Mouse (Mus musculus) granulocyte monocyte progenitor cell, adult 5-6 weeks (primary cell): Measurements from ENCODE around the gene Ppp4r1. TPM values are rescaled to one million over a fixed set of nuclear protein-coding genes. Genes with fewer than 3 reads are reported as not detected.
A peak's percentile ranks its signal among the peaks of the same experiment; 100 is the strongest.

Source experiments
- ATAC-seq: replicated peaks from 2 replicates; pipeline ENCODE4 v1.8.0; 2016; ENCODE audit warnings: mild to moderate bottlenecking, moderate TSS enrichment, inconsistent platforms; ENCODE audit not compliant: poor library complexity, severe bottlenecking
- total RNA-seq, 2 experiments: library from RNA; stranded (forward) in 1 of 2; stranded (reverse) in 1 of 2; fragments of 200-712, 200-1000 nt in 1 of 2; fragments of >200 nt in 1 of 2; fragmentation: Nextera tagmentation in 1 of 2; gene quantifications; 2 replicates each; pipeline ENCODE4 v1.2.3; 2014 to 2017

Ppp4r1 gene
- total RNA-seq, 2 experiments from 2014 or later, result 77.3 to 101 TPM

- no peak for ATAC-seq
These were observed 13.7 kb downstream of the Ppp4r1 start for GRCm38 (mm10) chr17:65796056-65796455.

DNA sequence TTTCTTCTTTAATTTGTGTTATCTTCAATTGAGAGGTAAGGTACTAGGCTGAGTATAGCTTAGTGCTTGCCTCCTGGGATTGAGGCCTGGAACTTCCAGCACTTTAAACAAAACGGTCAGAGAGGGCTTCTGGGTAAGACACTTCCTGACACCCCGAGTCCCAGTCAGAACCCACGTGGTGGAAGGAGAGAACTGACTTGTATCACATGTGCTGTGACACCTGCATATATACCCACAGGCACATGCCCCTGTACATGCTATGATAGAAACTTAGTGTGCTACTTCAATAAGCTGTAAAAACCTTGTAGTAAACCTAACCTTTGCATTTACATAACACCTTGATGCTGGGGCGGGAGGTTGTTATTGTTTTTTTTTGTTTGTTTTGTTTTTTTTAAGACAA lies 16.1 kb downstream of the Ppp4r1 start:
- ATAC-seq, result no peak; the same call in 1 of the 2 replicates

DNA sequence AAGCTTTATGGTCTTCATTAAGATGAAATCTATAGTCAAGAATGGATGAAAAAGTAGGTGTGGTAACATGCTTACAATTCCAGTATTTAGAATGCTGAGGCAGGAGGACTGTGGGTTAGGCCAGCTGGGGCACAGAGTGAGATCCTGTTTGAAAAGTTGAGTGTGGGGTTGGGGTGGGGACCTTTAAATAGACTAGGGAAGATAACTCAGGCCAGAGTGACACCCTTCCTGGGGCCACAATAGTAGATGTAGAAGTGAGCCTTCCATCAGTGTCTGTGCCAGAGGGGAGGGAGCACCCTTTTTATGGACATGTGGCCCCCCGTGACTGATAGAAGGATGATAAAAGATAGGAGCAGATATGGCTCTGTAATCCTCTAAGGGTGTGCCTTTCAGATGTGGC lies 17.0 kb downstream of the Ppp4r1 start:
- ATAC-seq, result no peak

GRCm38 (mm10) chr17:65800451-65800850 lies 18.1 kb downstream of the Ppp4r1 start:
- no peak for ATAC-seq

- no peak for ATAC-seq
These were observed 19.7 kb downstream of the Ppp4r1 start for GRCm38 (mm10) chr17:65802026-65802425.

DNA sequence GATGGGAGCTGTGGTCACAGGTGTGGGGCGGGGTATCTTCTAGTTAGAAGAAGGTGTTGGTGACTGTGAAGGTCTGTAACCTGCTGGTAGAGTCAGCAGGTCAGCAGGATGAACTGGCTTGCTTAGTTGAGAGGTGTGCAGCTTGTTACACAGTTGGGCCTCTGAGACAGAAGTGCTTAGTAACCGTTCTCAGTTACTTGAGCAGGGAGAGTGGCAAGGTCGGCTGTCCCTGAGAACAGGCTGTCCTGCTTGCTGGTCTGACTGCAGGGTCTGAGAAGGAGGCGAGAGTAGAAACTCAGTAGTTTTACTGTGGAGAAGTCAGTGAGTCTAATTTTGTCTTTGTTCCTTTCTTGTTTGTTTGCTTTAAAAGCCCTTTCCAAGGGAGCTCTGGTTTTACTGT lies 23.6 kb downstream of the Ppp4r1 start:
- no peak for ATAC-seq

- ATAC-seq, result no peak
These were observed 24.0 kb downstream of the Ppp4r1 start for GRCm38 (mm10) chr17:65806416-65806815.

- ATAC-seq, result no peak
These were observed 28.7 kb downstream of the Ppp4r1 start for GRCm38 (mm10) chr17:65811032-65811431.

DNA sequence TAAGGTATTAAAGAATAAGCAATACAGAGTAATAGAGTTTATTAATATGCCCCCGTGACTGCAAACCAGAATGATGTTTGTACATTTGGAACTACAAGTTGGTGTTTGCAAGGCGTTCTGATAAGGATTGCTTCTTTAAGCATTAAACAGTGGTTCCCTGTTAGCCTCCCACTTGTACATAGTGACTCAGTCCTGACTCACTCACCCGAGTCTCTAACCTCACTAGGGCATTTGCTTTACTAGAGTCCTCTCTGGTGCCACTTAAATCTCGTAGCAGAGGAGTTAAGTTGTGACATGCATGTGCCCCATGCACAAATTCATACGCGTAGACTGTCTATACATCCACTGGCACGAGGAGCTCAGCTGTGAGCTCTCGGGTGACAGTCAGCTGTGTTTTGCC lies 31.4 kb downstream of the Ppp4r1 start:
- ATAC-seq, result no peak

- ATAC-seq, result no peak
These were observed 37.8 kb downstream of the Ppp4r1 start for GRCm38 (mm10) chr17:65820197-65820596.

- no peak for ATAC-seq
These were observed 40.0 kb downstream of the Ppp4r1 start for GRCm38 (mm10) chr17:65822423-65822822.

GRCm38 (mm10) chr17:65824246-65824645 lies 41.9 kb downstream of the Ppp4r1 start:
- ATAC-seq, result no peak

GRCm38 (mm10) chr17:65826257-65826656 lies 43.9 kb downstream of the Ppp4r1 start:
- ATAC-seq, result peak; percentile 31; the same call in 1 of the 2 replicates

DNA sequence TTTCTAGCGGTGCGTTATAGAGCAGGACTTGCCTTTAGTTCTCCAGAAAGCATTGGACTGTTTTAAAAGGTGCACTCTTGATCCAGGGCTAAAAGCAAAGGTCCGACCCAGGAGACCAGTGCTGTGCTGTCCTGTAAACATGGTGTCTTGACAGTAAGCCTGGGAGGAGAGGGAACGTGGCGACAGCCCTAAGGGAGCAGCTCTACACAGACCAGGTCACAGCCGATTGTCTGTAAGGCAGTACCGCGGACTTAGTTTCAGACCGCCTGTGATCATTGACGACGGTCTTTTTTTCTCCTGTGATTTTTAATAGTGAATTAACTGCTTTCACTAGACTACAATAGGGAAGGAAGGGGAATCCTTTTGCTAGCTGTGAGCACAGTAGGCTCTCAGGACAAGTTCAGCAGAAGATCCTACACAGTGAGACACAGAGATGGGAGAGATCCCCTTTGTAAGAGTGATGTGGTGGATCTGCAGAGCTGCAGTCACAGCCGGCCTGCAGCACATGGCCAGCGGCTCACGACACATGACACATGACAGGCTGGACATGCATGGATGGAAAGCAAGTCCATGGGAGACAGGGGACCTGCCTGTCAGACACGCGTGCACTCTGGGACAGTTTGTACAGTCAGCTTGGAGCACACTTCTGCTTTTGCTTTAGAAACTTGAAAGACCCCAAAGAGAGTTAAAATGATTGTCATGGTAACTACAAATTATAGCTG lies 44.9 kb downstream of the Ppp4r1 start:
- no peak for ATAC-seq

GRCm38 (mm10) chr17:65827904-65828303 lies 45.5 kb downstream of the Ppp4r1 start:
- no peak for ATAC-seq

GRCm38 (mm10) chr17:65828951-65829350 lies 46.6 kb downstream of the Ppp4r1 start:
- ATAC-seq, result no peak

DNA sequence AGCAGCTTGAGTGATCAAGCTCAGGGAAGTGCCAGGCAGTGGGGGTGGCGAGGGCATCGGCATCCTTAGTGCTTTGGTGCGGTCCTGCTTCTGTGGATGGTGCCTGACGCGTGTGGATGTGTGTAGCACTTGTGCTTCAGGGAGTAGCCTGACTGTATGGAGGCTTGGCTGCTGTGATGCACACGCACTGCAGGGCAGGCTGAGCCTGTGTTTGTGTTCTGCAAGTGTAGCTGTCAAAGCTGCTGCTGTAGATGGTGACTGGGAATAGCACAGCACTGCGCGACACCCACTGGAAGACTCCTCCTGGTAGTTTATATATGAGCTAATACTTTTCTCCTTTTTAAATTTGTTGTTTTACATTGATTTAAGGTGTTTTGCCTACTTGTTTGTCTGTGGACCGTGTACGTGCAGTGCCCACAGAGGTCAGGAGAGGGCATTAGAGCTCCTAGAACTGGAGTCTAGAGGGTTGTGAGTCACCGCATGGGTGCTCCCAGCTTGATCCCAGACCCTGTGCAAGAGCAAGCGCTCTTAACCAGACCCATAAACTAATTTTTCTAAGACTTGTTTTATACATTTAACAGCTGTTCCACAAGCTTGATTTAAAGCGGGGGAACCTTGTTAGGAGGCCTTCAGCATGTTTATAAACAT lies 48.0 kb downstream of the Ppp4r1 start:
- no peak for ATAC-seq

DNA sequence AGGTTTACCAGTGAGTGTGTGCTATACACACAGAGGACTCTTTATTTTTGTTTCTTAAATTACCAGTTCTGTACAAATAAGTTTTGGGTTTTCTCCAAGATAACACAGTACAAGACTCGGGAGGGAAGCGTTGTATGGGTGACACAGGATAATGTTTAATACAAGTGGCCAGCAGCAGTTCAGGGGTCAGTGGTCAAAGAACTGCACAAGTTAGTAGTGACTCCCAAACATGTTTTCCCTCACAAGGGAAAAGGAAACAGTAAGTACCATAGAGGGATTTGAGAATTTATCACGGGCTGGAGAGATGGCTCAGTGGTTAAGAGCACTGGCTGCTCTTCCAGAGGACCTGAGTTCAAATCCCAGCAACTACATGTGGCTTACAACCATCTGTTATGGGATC lies 51.5 kb downstream of the Ppp4r1 start:
- ATAC-seq, result no peak

- ATAC-seq, result no peak
These were observed 54.4 kb downstream of the Ppp4r1 start for GRCm38 (mm10) chr17:65836746-65837145.

DNA sequence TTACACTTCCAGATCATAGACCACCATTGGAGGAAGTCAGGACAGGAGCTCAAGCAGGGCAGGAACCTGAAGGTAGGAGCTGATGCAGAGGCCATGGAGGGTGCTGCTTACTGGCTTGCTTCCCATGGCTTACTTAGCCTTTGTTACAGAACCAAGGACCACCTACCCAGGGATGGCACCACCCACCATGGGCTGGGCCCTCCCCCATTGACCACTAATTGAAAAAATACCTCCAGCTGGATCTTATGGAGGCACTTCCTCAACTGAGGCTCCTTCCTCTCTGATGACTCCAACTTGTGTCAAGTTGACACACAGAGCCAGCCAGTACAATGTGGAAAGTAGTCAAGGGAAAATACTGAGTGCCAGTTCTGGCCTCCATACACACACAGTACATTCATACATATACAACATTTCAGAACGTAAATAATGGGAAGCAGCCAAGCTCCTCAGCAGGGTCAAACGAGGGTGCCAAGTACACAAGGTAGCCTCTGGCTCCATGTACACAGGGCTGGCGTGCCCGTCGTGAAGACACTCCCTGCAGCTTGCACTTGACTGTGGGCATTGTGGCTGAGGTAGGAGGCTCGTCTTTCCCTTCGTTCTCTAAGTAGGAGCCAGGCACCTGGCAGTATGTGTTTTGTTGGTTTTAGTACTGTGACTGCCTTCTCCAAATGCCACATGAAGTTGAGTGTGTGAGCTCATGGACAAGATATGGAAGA lies 57.3 kb downstream of the Ppp4r1 start:
- ATAC-seq, result no peak

- ATAC-seq, result no peak
These were observed 60.5 kb downstream of the Ppp4r1 start for GRCm38 (mm10) chr17:65842669-65843381.
